Mouse (Mus musculus) right cerebral cortex, adult 18-20 months (tissue): ENCODE measurements around the gene Eral1.
A peak's percentile ranks its signal among the peaks of the same experiment; 100 is the strongest.
"Not testable (repeated sequence)": the region's sequence is repeated elsewhere in the genome, so short reads cannot be mapped to it uniquely, and the experiment has no call there.

Experiments
- DNase-seq: peaks from one replicate; pipeline ENCODE4 v3.0.0; 2022; ENCODE audit warnings: mixed read lengths

The Eral1 gene

GRCm38 (mm10) chr11:78086925-78087479 is 6.8 kb upstream of the Eral1 start:
- no peak for DNase-seq

GRCm38 (mm10) chr11:78083595-78083994 is 3.4 kb upstream of the Eral1 start:
- DNase-seq: no peak

- no peak for DNase-seq
Measured at GRCm38 (mm10) chr11:78074666-78075065, 5.5 kb downstream of the Eral1 start.

GRCm38 (mm10) chr11:78074277-78074652 is 5.9 kb downstream of the Eral1 start:
- no peak for DNase-seq

- no peak for DNase-seq
Measured at GRCm38 (mm10) chr11:78073577-78074276, 6.5 kb downstream of the Eral1 start.

GRCm38 (mm10) chr11:78072425-78073130 is 7.6 kb downstream of the Eral1 start:
- DNase-seq: no peak

- no peak for DNase-seq
Measured at GRCm38 (mm10) chr11:78071938-78072337, 8.2 kb downstream of the Eral1 start.

- DNase-seq: no peak
Measured at GRCm38 (mm10) chr11:78069646-78070045, 10.5 kb downstream of the Eral1 start.

GRCm38 (mm10) chr11:78069130-78069529 is 11.1 kb downstream of the Eral1 start:
- no peak for DNase-seq

- no peak for DNase-seq
Measured at GRCm38 (mm10) chr11:78067566-78067965, 12.6 kb downstream of the Eral1 start.

GRCm38 (mm10) chr11:78066641-78067040 is 13.5 kb downstream of the Eral1 start:
- DNase-seq: no peak

GRCm38 (mm10) chr11:78065906-78066305 is 14.3 kb downstream of the Eral1 start:
- no peak for DNase-seq

- DNase-seq: no peak
Measured at GRCm38 (mm10) chr11:78062563-78062962, 17.6 kb downstream of the Eral1 start.

- DNase-seq: peak; percentile 53
Measured at GRCm38 (mm10) chr11:78059833-78060757, 20.1 kb downstream of the Eral1 start.

GRCm38 (mm10) chr11:78056946-78057345 is 23.2 kb downstream of the Eral1 start:
- DNase-seq: no peak

- no peak for DNase-seq
Measured at GRCm38 (mm10) chr11:78053078-78053477, 27.1 kb downstream of the Eral1 start.

- not testable (repeated sequence) for DNase-seq
Measured at GRCm38 (mm10) chr11:78048637-78049036, 31.5 kb downstream of the Eral1 start.

GRCm38 (mm10) chr11:78044758-78045251 is 35.4 kb downstream of the Eral1 start:
- DNase-seq: peak; percentile 45

GRCm38 (mm10) chr11:78042290-78042870 is 37.8 kb downstream of the Eral1 start:
- DNase-seq: not testable (repeated sequence)

- no peak for DNase-seq
Measured at GRCm38 (mm10) chr11:78040878-78041277, 39.3 kb downstream of the Eral1 start.

- DNase-seq: peak; percentile 39
Measured at GRCm38 (mm10) chr11:78037831-78038752, 42.1 kb downstream of the Eral1 start, which contains the start of gene Flot2. TSS of gene Flot2 (plus strand) at chr11:78037931.
